Mouse (Mus musculus) hindbrain, embryonic 16.5 days (tissue): Measurements from ENCODE around the gene Gmds. TPM values are rescaled to one million over a fixed set of nuclear protein-coding genes. Genes with fewer than 3 reads are reported as not detected.

Experiments used
- ATAC-seq: fragments of 200-750 bp; cut with Nextera tagmentation; 2 replicates; pipeline ENCODE4 v1.8.0; 2017; ENCODE audit warnings: moderate TSS enrichment, moderate library complexity
- H3K27ac ChIP-seq: fragments of 300-500 bp; sonication (generic); 2 replicates; pipeline ENCODE4 v1.5.1; 2014; ENCODE audit warnings: low read depth, mild to moderate bottlenecking, control low read depth, low read length, moderate library complexity
- H3K27me3 ChIP-seq: fragments of 300-500 bp; sonication (generic); replicated peaks from 2 replicates; pipeline ENCODE4 v1.6.1; 2014; ENCODE audit warnings: low read length; ENCODE audit not compliant: control insufficient read depth, insufficient read depth
- H3K36me3 ChIP-seq: fragments of 300-500 bp; sonication (generic); 2 replicates; pipeline ENCODE4 v1.6.1; 2014; ENCODE audit warnings: mild to moderate bottlenecking, low read length, moderate library complexity, mixed read lengths; ENCODE audit not compliant: control insufficient read depth, insufficient read depth
- H3K4me1 ChIP-seq: fragments of 300-500 bp; sonication (generic); 2 replicates; pipeline ENCODE4 v1.6.1; 2014; ENCODE audit warnings: low read depth, low read length; ENCODE audit not compliant: control insufficient read depth, insufficient read depth
- H3K4me2 ChIP-seq: fragments of 300-500 bp; sonication (generic); 2 replicates; pipeline ENCODE4 v1.6.1; 2014; ENCODE audit warnings: mild to moderate bottlenecking, low read length, control low read depth, moderate library complexity
- H3K4me3 ChIP-seq: fragments of 300-500 bp; sonication (generic); 2 replicates; pipeline ENCODE4 v1.5.1; 2014; ENCODE audit warnings: mild to moderate bottlenecking, low read length, control low read depth, moderate library complexity
- H3K9ac ChIP-seq: fragments of 300-500 bp; sonication (generic); 2 replicates; pipeline ENCODE4 v1.6.1; 2014; ENCODE audit warnings: low read depth, mild to moderate bottlenecking, control low read depth, low read length, moderate library complexity
- H3K9me3 ChIP-seq: fragments of 300-500 bp; sonication (generic); 2 replicates; pipeline ENCODE4 v1.6.1; 2014; ENCODE audit warnings: mild to moderate bottlenecking, low read length, moderate library complexity; ENCODE audit not compliant: control insufficient read depth
- WGBS: fragments of 180-500 bp; shearing (Covaris S2); extraction: QIAGEN DNeasy Blood & Tissue Kit; methylation state at CpG from one replicate; pipeline ENCODE4 v1.1.7; 2014; 5-methylcytosine and 5-hydroxymethylcytosine counted together
- polyA plus RNA-seq: library from polyadenylated mRNA; unstranded; fragments of >200 nt; fragmentation: Nextera tagmentation; extraction: Ambion mirVana; gene quantifications from 2 replicates; pipeline ENCODE4 v1.2.1, GENCODE M21; 2015

Gmds gene
- polyA plus RNA-seq, 1 experiment from 2014 or later, result 38.2 TPM

GRCm38 (mm10) chr13:31828446-31828845 is 510.1 kb downstream of the Gmds start:
- ATAC-seq, result no peak
- Histone ChIP-seq H3K4me1 (no peaks in the 10 kb centered on the region), H3K27me3 (no peaks in the 10 kb centered on the region), H3K36me3 (no peaks in the 10 kb centered on the region), H3K4me2 (no peak overlapping the region), H3K9me3 (no peaks in the 10 kb centered on the region), H3K9ac (no peak overlapping the region), H3K27ac (no peak overlapping the region), H3K4me3 (no peak overlapping the region)
- 92% methylated on average over 4 of the region's 4 CpGs for WGBS

- Histone ChIP-seq H3K9ac (no peak overlapping the region), H3K4me3 (no peak overlapping the region), H3K4me1 (no peaks in the 10 kb centered on the region), H3K27me3 (no peaks in the 10 kb centered on the region), H3K36me3 (no peaks in the 10 kb centered on the region), H3K9me3 (no peaks in the 10 kb centered on the region), H3K27ac (no peak overlapping the region), H3K4me2 (no peak overlapping the region)
- ATAC-seq, result no peak
- WGBS, result 67% methylated on average over 3 of the region's 3 CpGs
These were observed 510.7 kb downstream of the Gmds start for GRCm38 (mm10) chr13:31827820-31828332.

GRCm38 (mm10) chr13:31827160-31827559 is 511.4 kb downstream of the Gmds start:
- Histone ChIP-seq H3K4me1 (no peaks in the 10 kb centered on the region), H3K27ac (no peak overlapping the region), H3K9me3 (no peaks in the 10 kb centered on the region), H3K9ac (no peak overlapping the region), H3K36me3 (no peaks in the 10 kb centered on the region), H3K4me2 (no peak overlapping the region), H3K4me3 (no peak overlapping the region), H3K27me3 (no peaks in the 10 kb centered on the region)
- 91% methylated on average over 5 of the region's 5 CpGs for WGBS
- ATAC-seq, result no peak

- Histone ChIP-seq H3K9me3 (no peaks in the 10 kb centered on the region), H3K27ac (no peak overlapping the region), H3K9ac (no peak overlapping the region), H3K27me3 (no peaks in the 10 kb centered on the region; the same call in 1 of the 2 replicates), H3K36me3 (no peaks in the 10 kb centered on the region), H3K4me3 (no peak overlapping the region), H3K4me1 (no peaks in the 10 kb centered on the region), H3K4me2 (no peak overlapping the region)
- WGBS, result 84% methylated on average over 1 of the region's 1 CpGs
- no peak for ATAC-seq
These were observed 513.4 kb downstream of the Gmds start for GRCm38 (mm10) chr13:31825180-31825579.

GRCm38 (mm10) chr13:31823316-31823715 is 515.2 kb downstream of the Gmds start:
- Histone ChIP-seq H3K9ac (no peak overlapping the region), H3K4me2 (no peak overlapping the region), H3K4me1 (no peaks in the 10 kb centered on the region; the same call in 1 of the 2 replicates), H3K36me3 (no peaks in the 10 kb centered on the region), H3K4me3 (no peak overlapping the region), H3K27ac (no peak overlapping the region), H3K27me3 (peaks cover 10% of the 10 kb centered on the region), H3K9me3 (no peaks in the 10 kb centered on the region)
- no peak for ATAC-seq
- WGBS, result 27% methylated on average over 5 of the region's 5 CpGs

GRCm38 (mm10) chr13:31821050-31821449 is 517.5 kb downstream of the Gmds start:
- Histone ChIP-seq H3K4me1 (no peaks in the 10 kb centered on the region; the same call in 1 of the 2 replicates), H3K27ac (no peak overlapping the region), H3K9me3 (no peaks in the 10 kb centered on the region), H3K4me3 (peak overlapping the region; percentile 17; the same call in 1 of the 2 replicates), H3K36me3 (no peaks in the 10 kb centered on the region), H3K9ac (no peak overlapping the region; the same call in 1 of the 2 replicates), H3K4me2 (peak overlapping the region; percentile 49), H3K27me3 (peaks cover 17% of the 10 kb centered on the region)
- 28% methylated on average over 6 of the region's 6 CpGs for WGBS
- no peak for ATAC-seq

GRCm38 (mm10) chr13:31820587-31821017 is 517.9 kb downstream of the Gmds start:
- H3K9ac ChIP-seq, result peak overlapping the region; percentile 49
- no peaks in the 10 kb centered on the region for H3K36me3 ChIP-seq
- H3K27ac ChIP-seq, result no peak overlapping the region
- WGBS, result 5% methylated on average over 16 of the region's 16 CpGs
- H3K9me3 ChIP-seq, result no peaks in the 10 kb centered on the region
- H3K4me1 ChIP-seq, result no peaks in the 10 kb centered on the region; the same call in 1 of the 2 replicates
- ATAC-seq, result peak; percentile 91
- peak overlapping the region; percentile 17 for H3K4me3 ChIP-seq
- peaks cover 22% of the 10 kb centered on the region for H3K27me3 ChIP-seq
- peak overlapping the region; percentile 49 for H3K4me2 ChIP-seq

- WGBS, result 40% methylated on average over 14 of the region's 14 CpGs
- Histone ChIP-seq H3K9ac (no peak overlapping the region), H3K36me3 (no peaks in the 10 kb centered on the region), H3K4me3 (no peak overlapping the region), H3K4me2 (no peak overlapping the region), H3K4me1 (no peaks in the 10 kb centered on the region; the same call in 1 of the 2 replicates), H3K9me3 (no peaks in the 10 kb centered on the region), H3K27ac (no peak overlapping the region), H3K27me3 (peaks cover 29% of the 10 kb centered on the region)
- ATAC-seq, result no peak
These were observed 518.7 kb downstream of the Gmds start for GRCm38 (mm10) chr13:31819664-31820405.

- Histone ChIP-seq H3K4me3 (no peak overlapping the region), H3K36me3 (no peaks in the 10 kb centered on the region), H3K27me3 (peaks cover 44% of the 10 kb centered on the region), H3K4me1 (no peaks in the 10 kb centered on the region; the same call in 1 of the 2 replicates), H3K4me2 (no peak overlapping the region), H3K9me3 (no peaks in the 10 kb centered on the region), H3K9ac (no peak overlapping the region), H3K27ac (no peak overlapping the region)
- no peak for ATAC-seq
- WGBS, result 54% methylated on average over 7 of the region's 7 CpGs
These were observed 520.2 kb downstream of the Gmds start for GRCm38 (mm10) chr13:31818337-31818736.
